Comparison of ENCODE assay signal across 22 mouse cellular contexts in the genomic region with DNA sequence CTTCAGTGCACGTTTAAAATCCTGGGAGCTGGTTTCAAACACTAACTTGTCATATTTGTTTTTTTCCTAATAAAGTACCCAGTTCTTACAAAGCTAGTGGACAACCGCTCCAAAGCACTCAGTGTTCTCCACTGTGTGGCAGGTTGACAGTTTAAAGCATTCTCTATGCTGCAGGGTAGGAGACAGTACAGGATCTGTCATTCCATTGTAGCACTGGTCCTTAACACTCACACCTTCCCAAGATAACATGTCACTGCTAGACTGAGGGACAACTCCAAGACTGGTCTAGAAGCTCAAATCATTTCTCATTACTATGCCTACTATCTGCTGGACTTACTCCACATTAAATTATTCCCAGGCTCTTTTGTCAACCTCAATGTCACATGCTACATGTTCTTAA.
"Had no signal": no experiment of that assay in that cellular context is flagged by ENCODE, and none has a peak within 500 bp of the region (broad histone marks: within the 10 kb centered on the region; RNA-seq: fewer than 3 reads in every experiment).

No protein-coding gene starts in this region.

- H3K9me3 ChIP-seq: limb, embryonic 10.5 days; limb, embryonic 13.5 days; liver, embryonic 12.5 days; liver, embryonic 15.5 days; lung, embryonic 15.5 days; megakaryocyte, embryonic 14.5 days; midbrain, embryonic 10.5 days; midbrain, embryonic 13.5 days; neural tube, embryonic 13.5 days had no signal

- ATAC-seq: liver, embryonic 12.5 days; midbrain, embryonic 13.5 days; midbrain, embryonic 16.5 days had no signal

- H3K27me3 ChIP-seq: limb, embryonic 13.5 days; liver, embryonic 12.5 days; liver, embryonic 15.5 days; lung, embryonic 15.5 days; megakaryocyte, embryonic 14.5 days; midbrain, embryonic 13.5 days; neural tube, embryonic 13.5 days had no signal

- DNase-seq: kidney, postnatal 25 days; layer of hippocampus, adult 9-11 months; liver; lung, adult 18-20 months; lung, postnatal 10 days; lung, postnatal 36 days; retina, postnatal 1 day; thymus, adult 18-20 months; thymus, postnatal 36 days had no signal

- H3K4me2 ChIP-seq: limb, embryonic 13.5 days; liver, embryonic 12.5 days; liver, embryonic 15.5 days; lung, embryonic 15.5 days; midbrain, embryonic 13.5 days; neural tube, embryonic 13.5 days had no signal

- H3K36me3 ChIP-seq: limb, embryonic 10.5 days; limb, embryonic 13.5 days; liver, embryonic 12.5 days; liver, embryonic 15.5 days; lung, embryonic 15.5 days; midbrain, embryonic 10.5 days; midbrain, embryonic 13.5 days; neural tube, embryonic 13.5 days had no signal

- H3K27ac ChIP-seq: kidney, postnatal 0 days; layer of hippocampus, adult 2 months; limb, embryonic 10.5 days; limb, embryonic 13.5 days; liver, embryonic 12.5 days; liver, embryonic 15.5 days; lung, embryonic 15.5 days; midbrain, embryonic 10.5 days; midbrain, embryonic 13.5 days; neural tube, embryonic 13.5 days had no signal

- H3K9ac ChIP-seq: limb, embryonic 13.5 days; liver, embryonic 12.5 days; liver, embryonic 15.5 days; lung, embryonic 15.5 days; midbrain, embryonic 13.5 days; neural tube, embryonic 13.5 days had no signal

- H3K4me3 ChIP-seq: layer of hippocampus, adult 2 months; limb, embryonic 10.5 days; limb, embryonic 13.5 days; liver, embryonic 12.5 days; liver, embryonic 15.5 days; lung, embryonic 15.5 days; megakaryocyte, embryonic 14.5 days; midbrain, embryonic 10.5 days; midbrain, embryonic 13.5 days; myocyte; neural tube, embryonic 13.5 days had no signal

- H3K4me1 ChIP-seq: limb, embryonic 10.5 days; liver, embryonic 12.5 days; liver, embryonic 15.5 days; lung, embryonic 15.5 days; midbrain, embryonic 10.5 days; midbrain, embryonic 13.5 days; neural tube, embryonic 13.5 days had no signal
